Mouse (Mus musculus): ENCODE data around the gene Rsu1. TPM values are rescaled to one million over a fixed set of nuclear protein-coding genes. Genes with fewer than 3 reads are reported as not detected.

The Rsu1 gene
- polyA plus RNA-seq, 1 experiment from 2014 or later, result 158 TPM

GRCm38 (mm10) chr2:13258606-13259005 lies 12.6 kb downstream of the Rsu1 start:
- no peak overlapping the region for H3K9ac ChIP-seq (replicated peaks; ENCODE audit: low read depth)
- no peaks in the 10 kb centered on the region for H3K4me1 ChIP-seq (ENCODE audit: insufficient read depth, low read depth, low read length)
- H3K4me3 ChIP-seq (ENCODE audit: low read depth, low read length), result no peak overlapping the region
- H3K4me2 ChIP-seq (replicated peaks; ENCODE audit: low read depth, low read length), result no peak overlapping the region
- TF ChIP-seq EP300 (IDR thresholded peaks at IDR 0.05), result no peak
- H3K9me3 ChIP-seq (ENCODE audit: low read length), result peaks cover 4% of the 10 kb centered on the region
- peaks cover 12% of the 10 kb centered on the region; the same call in 1 of the 2 replicates for H3K36me3 ChIP-seq (ENCODE audit: insufficient read depth, low read length)
- H3K27me3 ChIP-seq (replicated peaks; ENCODE audit: insufficient read depth, low read length), result no peaks in the 10 kb centered on the region
- DNase-seq (ENCODE audit: low spot score), result no peak
- 71% methylated on average over 2 of the region's 2 CpGs for WGBS
- no peak for ATAC-seq
- no peak overlapping the region for H3K27ac ChIP-seq (ENCODE audit: low read length)

- no peak overlapping the region for H3K27ac ChIP-seq (ENCODE audit: low read length)
- WGBS, result 73% methylated on average over 9 of the region's 9 CpGs
- no peaks in the 10 kb centered on the region for H3K9me3 ChIP-seq (ENCODE audit: low read length)
- no peak overlapping the region for H3K4me2 ChIP-seq (replicated peaks; ENCODE audit: low read depth, low read length)
- DNase-seq (ENCODE audit: low spot score), result no peak
- no peak for ATAC-seq
- H3K36me3 ChIP-seq (ENCODE audit: insufficient read depth, low read length), result no peaks in the 10 kb centered on the region
- TF ChIP-seq EP300 (IDR thresholded peaks at IDR 0.05) (no peak), CTCF (IDR thresholded peaks at IDR 0.05) (no peak)
- H3K4me1 ChIP-seq (ENCODE audit: insufficient read depth, low read depth, low read length), result no peaks in the 10 kb centered on the region
- no peaks in the 10 kb centered on the region for H3K27me3 ChIP-seq (replicated peaks; ENCODE audit: insufficient read depth, low read length)
- H3K4me3 ChIP-seq (ENCODE audit: low read depth, low read length), result no peak overlapping the region
- H3K9ac ChIP-seq (replicated peaks; ENCODE audit: low read depth), result no peak overlapping the region
These were observed 30.5 kb downstream of the Rsu1 start for GRCm38 (mm10) chr2:13240711-13241110.

GRCm38 (mm10) chr2:13237140-13237901 lies 33.9 kb downstream of the Rsu1 start:
- H3K4me3 ChIP-seq (ENCODE audit: low read depth, low read length), result no peak overlapping the region
- DNase-seq (ENCODE audit: low spot score) (peak; percentile 82), ATAC-seq (peak; percentile 76)
- 45% methylated on average over 8 of the region's 8 CpGs for WGBS
- no peak overlapping the region for H3K4me2 ChIP-seq (replicated peaks; ENCODE audit: low read depth, low read length)
- no peak overlapping the region for H3K9ac ChIP-seq (replicated peaks; ENCODE audit: low read depth)
- no peak overlapping the region for H3K27ac ChIP-seq (ENCODE audit: low read length)
- no peaks in the 10 kb centered on the region for H3K36me3 ChIP-seq (ENCODE audit: insufficient read depth, low read length)
- no peaks in the 10 kb centered on the region for H3K27me3 ChIP-seq (replicated peaks; ENCODE audit: insufficient read depth, low read length)
- H3K4me1 ChIP-seq (ENCODE audit: insufficient read depth, low read depth, low read length), result no peaks in the 10 kb centered on the region
- no peaks in the 10 kb centered on the region for H3K9me3 ChIP-seq (ENCODE audit: low read length)
- TF ChIP-seq EP300 (IDR thresholded peaks at IDR 0.05), result peak; percentile 44; the same call in 1 of the 2 replicates
- peak; percentile 76 for TF ChIP-seq CTCF (IDR thresholded peaks at IDR 0.05)

GRCm38 (mm10) chr2:13235696-13236095 lies 35.5 kb downstream of the Rsu1 start:
- ATAC-seq (no peak), DNase-seq (ENCODE audit: low spot score) (no peak)
- Histone ChIP-seq H3K4me3 (ENCODE audit: low read depth, low read length) (no peak overlapping the region), H3K27me3 (replicated peaks; ENCODE audit: insufficient read depth, low read length) (no peaks in the 10 kb centered on the region), H3K27ac (ENCODE audit: low read length) (no peak overlapping the region), H3K9me3 (ENCODE audit: low read length) (no peaks in the 10 kb centered on the region), H3K9ac (replicated peaks; ENCODE audit: low read depth) (no peak overlapping the region), H3K36me3 (ENCODE audit: insufficient read depth, low read length) (no peaks in the 10 kb centered on the region), H3K4me1 (ENCODE audit: insufficient read depth, low read depth, low read length) (no peaks in the 10 kb centered on the region), H3K4me2 (replicated peaks; ENCODE audit: low read depth, low read length) (no peak overlapping the region)
- TF ChIP-seq CTCF (IDR thresholded peaks at IDR 0.05) (no peak), EP300 (IDR thresholded peaks at IDR 0.05) (no peak)
- WGBS, result 64% methylated on average over 5 of the region's 5 CpGs

- no peak overlapping the region for H3K4me2 ChIP-seq (replicated peaks; ENCODE audit: low read depth, low read length)
- H3K27ac ChIP-seq (ENCODE audit: low read length), result no peak overlapping the region
- H3K9ac ChIP-seq (replicated peaks; ENCODE audit: low read depth), result no peak overlapping the region
- H3K9me3 ChIP-seq (ENCODE audit: low read length), result no peaks in the 10 kb centered on the region
- no peaks in the 10 kb centered on the region for H3K36me3 ChIP-seq (ENCODE audit: insufficient read depth, low read length)
- WGBS, result 91% methylated on average over 10 of the region's 10 CpGs
- no peak overlapping the region for H3K4me3 ChIP-seq (ENCODE audit: low read depth, low read length)
- no peak for TF ChIP-seq CTCF (IDR thresholded peaks at IDR 0.05)
- no peak for TF ChIP-seq EP300 (IDR thresholded peaks at IDR 0.05)
- no peak for ATAC-seq
- H3K4me1 ChIP-seq (ENCODE audit: insufficient read depth, low read depth, low read length), result no peaks in the 10 kb centered on the region
- no peak for DNase-seq (ENCODE audit: low spot score)
- no peaks in the 10 kb centered on the region for H3K27me3 ChIP-seq (replicated peaks; ENCODE audit: insufficient read depth, low read length)
These were observed 36.4 kb downstream of the Rsu1 start for GRCm38 (mm10) chr2:13234796-13235195.

GRCm38 (mm10) chr2:13233902-13234301 lies 37.3 kb downstream of the Rsu1 start:
- H3K27me3 ChIP-seq (replicated peaks; ENCODE audit: insufficient read depth, low read length), result no peaks in the 10 kb centered on the region
- ATAC-seq, result no peak

More at GRCm38 (mm10) chr2:13233902-13234301, 37.3 kb downstream of the Rsu1 start:
- H3K4me1 ChIP-seq (ENCODE audit: insufficient read depth, low read depth, low read length), result no peaks in the 10 kb centered on the region
- no peak overlapping the region for H3K27ac ChIP-seq (ENCODE audit: low read length)
- TF ChIP-seq EP300 (IDR thresholded peaks at IDR 0.05) (no peak), CTCF (IDR thresholded peaks at IDR 0.05) (no peak)
- no peaks in the 10 kb centered on the region for H3K9me3 ChIP-seq (ENCODE audit: low read length)
- 56% methylated on average over 7 of the region's 7 CpGs for WGBS
- H3K4me3 ChIP-seq (ENCODE audit: low read depth, low read length), result no peak overlapping the region
- no peak overlapping the region for H3K4me2 ChIP-seq (replicated peaks; ENCODE audit: low read depth, low read length)
- H3K9ac ChIP-seq (replicated peaks; ENCODE audit: low read depth), result no peak overlapping the region
- H3K36me3 ChIP-seq (ENCODE audit: insufficient read depth, low read length), result no peaks in the 10 kb centered on the region
- DNase-seq (ENCODE audit: low spot score), result no peak
